Mouse (Mus musculus): Measurements from ENCODE around the gene Abca13.

Abca13 gene

GRCm38 (mm10) chr11:9533189-9533588 is 341.4 kb downstream of the Abca13 start:
- DNase-seq (ENCODE audit: low spot score), result no peak

GRCm38 (mm10) chr11:9533658-9534202 is 342.0 kb downstream of the Abca13 start:
- no peak for DNase-seq (ENCODE audit: low spot score)

GRCm38 (mm10) chr11:9536811-9537210 is 345.1 kb downstream of the Abca13 start:
- DNase-seq (ENCODE audit: low spot score), result no peak

GRCm38 (mm10) chr11:9538328-9538727 is 346.6 kb downstream of the Abca13 start:
- no peak for DNase-seq (ENCODE audit: low spot score)

GRCm38 (mm10) chr11:9560026-9560425 is 368.3 kb downstream of the Abca13 start:
- DNase-seq (ENCODE audit: low spot score), result no peak

- no peak for DNase-seq (ENCODE audit: low spot score)
Observed at GRCm38 (mm10) chr11:9568302-9568701, 376.6 kb downstream of the Abca13 start.

- DNase-seq (ENCODE audit: low spot score), result no peak
Observed at GRCm38 (mm10) chr11:9570319-9570718, 378.6 kb downstream of the Abca13 start.

GRCm38 (mm10) chr11:9574894-9575293 is 383.2 kb downstream of the Abca13 start:
- DNase-seq (ENCODE audit: low spot score), result no peak

- no peak for DNase-seq (ENCODE audit: low spot score)
Observed at GRCm38 (mm10) chr11:9591757-9592316, 400.1 kb downstream of the Abca13 start.

- DNase-seq (ENCODE audit: low spot score), result no peak
Observed at GRCm38 (mm10) chr11:9597299-9597698, 405.6 kb downstream of the Abca13 start.

- DNase-seq (ENCODE audit: low spot score), result no peak
Observed at GRCm38 (mm10) chr11:9601096-9601495, 409.4 kb downstream of the Abca13 start.

GRCm38 (mm10) chr11:9602137-9602536 is 410.4 kb downstream of the Abca13 start:
- DNase-seq (ENCODE audit: low spot score), result no peak

GRCm38 (mm10) chr11:9608249-9608648 is 416.5 kb downstream of the Abca13 start:
- no peak for DNase-seq (ENCODE audit: low spot score)

- no peak for DNase-seq (ENCODE audit: low spot score)
Observed at GRCm38 (mm10) chr11:9609075-9609474, 417.3 kb downstream of the Abca13 start.

- no peak for DNase-seq (ENCODE audit: low spot score)
Observed at GRCm38 (mm10) chr11:9616133-9616532, 424.4 kb downstream of the Abca13 start.

- no peak for DNase-seq (ENCODE audit: low spot score)
Observed at GRCm38 (mm10) chr11:9616665-9617064, 424.9 kb downstream of the Abca13 start.

GRCm38 (mm10) chr11:9619986-9620385 is 428.2 kb downstream of the Abca13 start:
- no peak for DNase-seq (ENCODE audit: low spot score)

- DNase-seq (ENCODE audit: low spot score), result no peak
Observed at GRCm38 (mm10) chr11:9622888-9623287, 431.1 kb downstream of the Abca13 start.

GRCm38 (mm10) chr11:9624753-9625152 is 433.0 kb downstream of the Abca13 start:
- no peak for DNase-seq (ENCODE audit: low spot score)

GRCm38 (mm10) chr11:9625812-9626211 is 434.1 kb downstream of the Abca13 start:
- no peak for DNase-seq (ENCODE audit: low spot score)

- DNase-seq (ENCODE audit: low spot score), result no peak
Observed at GRCm38 (mm10) chr11:9647272-9647671, 455.5 kb downstream of the Abca13 start.

GRCm38 (mm10) chr11:9647991-9648390 is 456.2 kb downstream of the Abca13 start:
- DNase-seq (ENCODE audit: low spot score), result no peak

GRCm38 (mm10) chr11:9666648-9667255 is 475.0 kb downstream of the Abca13 start:
- DNase-seq (ENCODE audit: low spot score), result no peak

- no peak for DNase-seq (ENCODE audit: low spot score)
Observed at GRCm38 (mm10) chr11:9669430-9669829, 477.7 kb downstream of the Abca13 start.
